Mouse (Mus musculus): ENCODE data around the gene Olfr287.

The Olfr287 gene

GRCm38 (mm10) chr15:98220877-98221276, at the start of gene Olfr287, which contains the start of gene Gm44579:
TSS of gene Olfr287 (minus strand) at chr15:98221056.
TSS of gene Gm44579 (minus strand) at chr15:98220977.
- no peak for DNase-seq (ENCODE audit: low read depth)

GRCm38 (mm10) chr15:98257776-98258175, 36.9 kb upstream of the Olfr287 start:
- no peak for DNase-seq (ENCODE audit: low read depth)

- no peak for DNase-seq (ENCODE audit: low read depth)
These were observed 36.3 kb upstream of the Olfr287 start, which contains the start of gene H1fnt for GRCm38 (mm10) chr15:98257193-98257592. TSS of gene H1fnt (minus strand) at chr15:98257293.

- DNase-seq (ENCODE audit: low read depth): no peak
These were observed 35.4 kb upstream of the Olfr287 start for GRCm38 (mm10) chr15:98256271-98256670.

GRCm38 (mm10) chr15:98235442-98235841, 14.6 kb upstream of the Olfr287 start:
- DNase-seq (ENCODE audit: low read depth): no peak

- no peak for DNase-seq (ENCODE audit: low read depth)
These were observed 13.5 kb upstream of the Olfr287 start, which contains the start of gene Olfr286 for GRCm38 (mm10) chr15:98234350-98234749. TSS of gene Olfr286 (minus strand) at chr15:98234450.

- no peak for DNase-seq (ENCODE audit: low read depth)
These were observed 5.2 kb upstream of the Olfr287 start for GRCm38 (mm10) chr15:98226096-98226495.

GRCm38 (mm10) chr15:98225610-98226009, 4.8 kb upstream of the Olfr287 start:
- no peak for DNase-seq (ENCODE audit: low read depth)

GRCm38 (mm10) chr15:98222377-98222776, 1.5 kb upstream of the Olfr287 start:
- DNase-seq (ENCODE audit: low read depth): no peak

- DNase-seq (ENCODE audit: low read depth): no peak
These were observed 6.7 kb downstream of the Olfr287 start for GRCm38 (mm10) chr15:98214130-98214529.

- no peak for DNase-seq (ENCODE audit: low read depth)
These were observed 7.5 kb downstream of the Olfr287 start for GRCm38 (mm10) chr15:98213336-98213870.

- DNase-seq (ENCODE audit: low read depth): no peak
These were observed 11.2 kb downstream of the Olfr287 start for GRCm38 (mm10) chr15:98209676-98210075.

- no peak for DNase-seq (ENCODE audit: low read depth)
These were observed 25.4 kb downstream of the Olfr287 start, which contains the start of gene Olfr288 for GRCm38 (mm10) chr15:98195442-98195841. TSS of gene Olfr288 (minus strand) at chr15:98195542.

GRCm38 (mm10) chr15:98184456-98184855, 36.4 kb downstream of the Olfr287 start:
- no peak for DNase-seq (ENCODE audit: low read depth)

GRCm38 (mm10) chr15:98181856-98182570, 38.8 kb downstream of the Olfr287 start:
- DNase-seq (ENCODE audit: low read depth): no peak

- DNase-seq (ENCODE audit: low read depth): peak; percentile 74
These were observed 39.6 kb downstream of the Olfr287 start for GRCm38 (mm10) chr15:98181132-98181711.

- no peak for DNase-seq (ENCODE audit: low read depth)
These were observed 40.2 kb downstream of the Olfr287 start for GRCm38 (mm10) chr15:98180567-98181131.

GRCm38 (mm10) chr15:98177320-98177719, 43.5 kb downstream of the Olfr287 start:
- DNase-seq (ENCODE audit: low read depth): no peak

GRCm38 (mm10) chr15:98173821-98174220, 47.0 kb downstream of the Olfr287 start:
- peak; percentile 58 for DNase-seq (ENCODE audit: low read depth)

- no peak for DNase-seq (ENCODE audit: low read depth)
These were observed 48.7 kb downstream of the Olfr287 start for GRCm38 (mm10) chr15:98172113-98172512.

GRCm38 (mm10) chr15:98170917-98171316, 49.9 kb downstream of the Olfr287 start:
- no peak for DNase-seq (ENCODE audit: low read depth)

- no peak for DNase-seq (ENCODE audit: low read depth)
These were observed 50.5 kb downstream of the Olfr287 start for GRCm38 (mm10) chr15:98170365-98170764.

- DNase-seq (ENCODE audit: low read depth): no peak
These were observed 52.2 kb downstream of the Olfr287 start for GRCm38 (mm10) chr15:98168622-98169004.

Measured in naive thymus-derived CD4-positive, alpha-beta T cell, adult 2 months (primary cell).